Mouse (Mus musculus) brain, embryonic 14.5 days (tissue): ENCODE results near the gene Ccdc106.

Source experiments
- CTCF ChIP-seq: fragments of 200-500 bp; IDR thresholded peaks from 2 replicates; pipeline ENCODE4 v1.5.1; 2012; ENCODE audit warnings: inconsistent platforms, mild to moderate bottlenecking, moderate library complexity, borderline replicate concordance; ENCODE audit not compliant: insufficient read depth, insufficient read length; ENCODE audit errors: extremely low read depth
- POLR2A ChIP-seq: fragments of 200-500 bp; IDR thresholded peaks from 2 replicates; pipeline ENCODE4 v1.6.1; 2012; ENCODE audit warnings: mild to moderate bottlenecking, inconsistent platforms, borderline replicate concordance; ENCODE audit not compliant: poor library complexity, insufficient read depth, insufficient read length, severe bottlenecking; ENCODE audit errors: extremely low read depth

- TF ChIP-seq CTCF, result no peak
- no peak for TF ChIP-seq POLR2A
Measured at GRCm38 (mm10) chr7:4972321-4973047, 47.9 kb upstream of the Ccdc106 start.
